Mouse (Mus musculus): ENCODE results near the gene Tut1. TPM values are rescaled to one million over a fixed set of nuclear protein-coding genes. Genes with fewer than 3 reads are reported as not detected.
"Not testable (repeated sequence)": the region's sequence is repeated elsewhere in the genome, so short reads cannot be mapped to it uniquely, and the experiment has no call there.

Gene Tut1
- polyA plus RNA-seq, 1 experiment from 2014 or later: 29.7 TPM

GRCm38 (mm10) chr19:8994813-8995607, 41.4 kb downstream of the Tut1 start:
- Histone ChIP-seq H3K36me3 (0 out of 2 replicates have a peak, but pooled peaks cover 2% of the 10 kb centered on the region), H3K27me3 (no peaks in the 10 kb centered on the region), H3K9ac (no peak overlapping the region), H3K4me3 (no peak overlapping the region), H3K27ac (no peak overlapping the region), H3K4me2 (no peak overlapping the region), H3K4me1 (peaks cover 60% of the 10 kb centered on the region), H3K9me3 (no peaks in the 10 kb centered on the region)
- 82% methylated on average over 10 of the region's 10 CpGs for WGBS
- ATAC-seq (ENCODE audit: borderline replicate concordance, extremely low read depth, low FRiP score, low TSS enrichment): no peak

GRCm38 (mm10) chr19:8996601-8997000, 43.0 kb downstream of the Tut1 start:
- Histone ChIP-seq H3K9me3 (no peaks in the 10 kb centered on the region), H3K36me3 (peaks cover 18% of the 10 kb centered on the region), H3K27me3 (no peaks in the 10 kb centered on the region), H3K9ac (no peak overlapping the region), H3K27ac (peak overlapping the region; percentile 90; the same call in 1 of the 2 replicates), H3K4me1 (peaks cover 51% of the 10 kb centered on the region), H3K4me3 (no peak overlapping the region), H3K4me2 (no peak overlapping the region)
- ATAC-seq (ENCODE audit: borderline replicate concordance, extremely low read depth, low FRiP score, low TSS enrichment): no peak
- WGBS: 89% methylated on average over 6 of the region's 6 CpGs

- Histone ChIP-seq H3K9ac (no peak overlapping the region), H3K27me3 (no peaks in the 10 kb centered on the region), H3K27ac (peak overlapping the region; percentile 90), H3K36me3 (peaks cover 27% of the 10 kb centered on the region), H3K4me1 (peaks cover 41% of the 10 kb centered on the region), H3K9me3 (no peaks in the 10 kb centered on the region), H3K4me2 (peak overlapping the region; percentile 36; the same call in 1 of the 2 replicates), H3K4me3 (no peak overlapping the region)
- 29% methylated on average over 4 of the region's 4 CpGs for WGBS
- ATAC-seq (ENCODE audit: borderline replicate concordance, extremely low read depth, low FRiP score, low TSS enrichment): peak; percentile 89
Observed at GRCm38 (mm10) chr19:8997546-8997945, 43.9 kb downstream of the Tut1 start.

- H3K9ac ChIP-seq: no peak overlapping the region
- ATAC-seq (ENCODE audit: borderline replicate concordance, extremely low read depth, low FRiP score, low TSS enrichment): no peak
- H3K9me3 ChIP-seq: no peaks in the 10 kb centered on the region
- peak overlapping the region; percentile 90 for H3K27ac ChIP-seq
- H3K4me2 ChIP-seq: no peak overlapping the region; the same call in 1 of the 2 replicates
- peaks cover 31% of the 10 kb centered on the region for H3K4me1 ChIP-seq
- no peaks in the 10 kb centered on the region for H3K27me3 ChIP-seq
- no peak overlapping the region for H3K4me3 ChIP-seq
- 78% methylated on average over 6 of the region's 6 CpGs for WGBS
- peaks cover 37% of the 10 kb centered on the region for H3K36me3 ChIP-seq
Observed at GRCm38 (mm10) chr19:8998546-8998945, 44.9 kb downstream of the Tut1 start.

GRCm38 (mm10) chr19:8999223-8999622, 45.6 kb downstream of the Tut1 start:
- H3K4me2 ChIP-seq: no peak overlapping the region

GRCm38 (mm10) chr19:9006915-9007314, 53.3 kb downstream of the Tut1 start:
- H3K4me3 ChIP-seq; H3K4me2 ChIP-seq; ATAC-seq (ENCODE audit: borderline replicate concordance, extremely low read depth, low FRiP score, low TSS enrichment); H3K27me3 ChIP-seq; H3K27ac ChIP-seq; H3K9me3 ChIP-seq; H3K4me1 ChIP-seq; H3K9ac ChIP-seq: not testable (repeated sequence)
- 96% methylated on average over 2 of the region's 2 CpGs for WGBS
- peaks cover 67% of the 10 kb centered on the region for H3K36me3 ChIP-seq

More at GRCm38 (mm10) chr19:8999223-8999622, 45.6 kb downstream of the Tut1 start:
- Histone ChIP-seq H3K4me3 (no peak overlapping the region), H3K4me1 (peaks cover 31% of the 10 kb centered on the region), H3K27me3 (no peaks in the 10 kb centered on the region), H3K9ac (no peak overlapping the region), H3K27ac (no peak overlapping the region), H3K9me3 (no peaks in the 10 kb centered on the region), H3K36me3 (peaks cover 44% of the 10 kb centered on the region)
- WGBS: 72% methylated on average over 4 of the region's 4 CpGs
- ATAC-seq (ENCODE audit: borderline replicate concordance, extremely low read depth, low FRiP score, low TSS enrichment): no peak

Other genes with a start within 250 kb of the Tut1 start
- gene Slc3a2, start 230.5 kb upstream of the Tut1 start, polyA plus RNA-seq (2015; fragmentation: Nextera tagmentation; extraction: Ambion mirVana): 87.1 and 89.7 TPM in 2 replicates
- gene Wdr74, start 218.0 kb upstream of the Tut1 start, polyA plus RNA-seq (2015; fragmentation: Nextera tagmentation; extraction: Ambion mirVana): 85.6 and 86.3 TPM in 2 replicates
- gene 1700092M07Rik, start 213.1 kb upstream of the Tut1 start, polyA plus RNA-seq (2015; fragmentation: Nextera tagmentation; extraction: Ambion mirVana): 2.0 and 2.1 TPM in 2 replicates
- 142 and 153 TPM in 2 replicates for gene Stx5a, start 212.4 kb upstream of the Tut1 start, polyA plus RNA-seq (2015; fragmentation: Nextera tagmentation; extraction: Ambion mirVana)
- gene Nxf1, start 196.8 kb upstream of the Tut1 start, polyA plus RNA-seq (2015; fragmentation: Nextera tagmentation; extraction: Ambion mirVana): 184 and 198 TPM in 2 replicates
- 181 and 197 TPM in 2 replicates for gene Tmem223, start 182.9 kb upstream of the Tut1 start, polyA plus RNA-seq (2015; fragmentation: Nextera tagmentation; extraction: Ambion mirVana)
- 77.2 and 81.3 TPM in 2 replicates for gene Tmem179b, start 179.4 kb upstream of the Tut1 start, polyA plus RNA-seq (2015; fragmentation: Nextera tagmentation; extraction: Ambion mirVana)
- 30.5 and 31.5 TPM in 2 replicates for gene Taf6l, start 167.4 kb upstream of the Tut1 start, polyA plus RNA-seq (2015; fragmentation: Nextera tagmentation; extraction: Ambion mirVana)
- 147 and 159 TPM in 2 replicates for gene Polr2g, start 155.3 kb upstream of the Tut1 start, polyA plus RNA-seq (2015; fragmentation: Nextera tagmentation; extraction: Ambion mirVana)
- gene Zbtb3, start 151.3 kb upstream of the Tut1 start, polyA plus RNA-seq (2015; fragmentation: Nextera tagmentation; extraction: Ambion mirVana): 5.7 and 6.4 TPM in 2 replicates
- gene Ttc9c, start 134.5 kb upstream of the Tut1 start, polyA plus RNA-seq (2015; fragmentation: Nextera tagmentation; extraction: Ambion mirVana): 54.8 and 57.2 TPM in 2 replicates
- 5.7 and 5.8 TPM in 2 replicates for gene Hnrnpul2, start 133.8 kb upstream of the Tut1 start, polyA plus RNA-seq (2015; fragmentation: Nextera tagmentation; extraction: Ambion mirVana)
- not detected in 2 replicates for gene AC129217.1, start 124.1 kb upstream of the Tut1 start, polyA plus RNA-seq (2015; fragmentation: Nextera tagmentation; extraction: Ambion mirVana)
- 48.3 and 52.3 TPM in 2 replicates for gene Bscl2, start 116.4 kb upstream of the Tut1 start, polyA plus RNA-seq (2015; fragmentation: Nextera tagmentation; extraction: Ambion mirVana)
- gene Gng3, start 114.7 kb upstream of the Tut1 start, polyA plus RNA-seq (2015; fragmentation: Nextera tagmentation; extraction: Ambion mirVana): 1.6 and 2.5 TPM in 2 replicates
- 1.1 TPM in 2 replicates for gene Lrrn4cl, start 103.1 kb upstream of the Tut1 start, polyA plus RNA-seq (2015; fragmentation: Nextera tagmentation; extraction: Ambion mirVana)
- gene Ubxn1, start 82.4 kb upstream of the Tut1 start, polyA plus RNA-seq (2015; fragmentation: Nextera tagmentation; extraction: Ambion mirVana): 153 and 158 TPM in 2 replicates
- gene Uqcc3, start 72.9 kb upstream of the Tut1 start, polyA plus RNA-seq (2015; fragmentation: Nextera tagmentation; extraction: Ambion mirVana): 58.5 and 60.2 TPM in 2 replicates
- 70.5 and 72.7 TPM in 2 replicates for gene Lbhd1, start 70.1 kb upstream of the Tut1 start, polyA plus RNA-seq (2015; fragmentation: Nextera tagmentation; extraction: Ambion mirVana)
- not detected in 2 replicates for gene Gm49403, start 69.9 kb upstream of the Tut1 start, polyA plus RNA-seq (2015; fragmentation: Nextera tagmentation; extraction: Ambion mirVana)
- 81.5 and 93.7 TPM in 2 replicates for gene 1810009A15Rik, start 65.0 kb upstream of the Tut1 start, polyA plus RNA-seq (2015; fragmentation: Nextera tagmentation; extraction: Ambion mirVana)
- not detected in 2 replicates for gene Gm49416, start 64.9 kb upstream of the Tut1 start, polyA plus RNA-seq (2015; fragmentation: Nextera tagmentation; extraction: Ambion mirVana)
- gene Ints5, start 60.8 kb upstream of the Tut1 start, polyA plus RNA-seq (2015; fragmentation: Nextera tagmentation; extraction: Ambion mirVana): 45.8 and 50.1 TPM in 2 replicates
- 122 and 123 TPM in 2 replicates for gene Ganab, start 55.8 kb upstream of the Tut1 start, polyA plus RNA-seq (2015; fragmentation: Nextera tagmentation; extraction: Ambion mirVana)
- gene B3gat3, start 33.5 kb upstream of the Tut1 start, polyA plus RNA-seq (2015; fragmentation: Nextera tagmentation; extraction: Ambion mirVana): 43.1 and 46.1 TPM in 2 replicates
- 2.7 and 2.8 TPM in 2 replicates for gene Rom1, start 24.5 kb upstream of the Tut1 start, polyA plus RNA-seq (2015; fragmentation: Nextera tagmentation; extraction: Ambion mirVana)
- gene Eml3, start 24.3 kb upstream of the Tut1 start, polyA plus RNA-seq (2015; fragmentation: Nextera tagmentation; extraction: Ambion mirVana): 30.8 and 35.6 TPM in 2 replicates
- 165 and 173 TPM in 2 replicates for gene Mta2, start 12.0 kb upstream of the Tut1 start, polyA plus RNA-seq (2015; fragmentation: Nextera tagmentation; extraction: Ambion mirVana)
- gene Eef1g, start 13.2 kb downstream of the Tut1 start, polyA plus RNA-seq (2015; fragmentation: Nextera tagmentation; extraction: Ambion mirVana): 420 and 427 TPM in 2 replicates
- 24.7 and 25.6 TPM in 2 replicates for gene Ahnak, start 35.4 kb downstream of the Tut1 start, polyA plus RNA-seq (2015; fragmentation: Nextera tagmentation; extraction: Ambion mirVana)
- gene Scgb1a1, start 134.1 kb downstream of the Tut1 start, polyA plus RNA-seq (2015; fragmentation: Nextera tagmentation; extraction: Ambion mirVana): 5.1 and 8.7 TPM in 2 replicates
- gene Asrgl1, start 181.8 kb downstream of the Tut1 start, polyA plus RNA-seq (2015; fragmentation: Nextera tagmentation; extraction: Ambion mirVana): 14.1 and 18.1 TPM in 2 replicates